Mouse (Mus musculus): Measurements from ENCODE around the gene Gla.

DNA sequence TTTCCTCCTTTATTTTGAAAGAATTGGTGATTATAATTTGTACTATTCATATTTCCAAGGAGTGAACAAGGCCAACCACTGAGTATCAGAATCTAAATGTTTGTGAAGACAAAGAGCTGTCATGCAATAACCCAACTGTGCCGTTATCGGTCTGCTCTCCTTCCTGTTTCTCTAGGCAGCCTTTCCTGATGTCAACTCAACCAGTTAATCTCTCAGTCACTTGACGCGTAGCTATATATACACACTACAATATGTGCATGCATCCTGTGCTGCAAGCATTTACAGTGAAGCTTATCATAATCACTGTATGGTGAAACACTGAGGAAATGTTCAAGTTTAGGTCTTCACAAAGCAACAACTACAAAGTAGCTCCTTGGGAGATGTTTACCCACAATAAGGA is 36.6 kb downstream of the Gla start:
- no peak for TF ChIP-seq CTCF (IDR thresholded peaks at IDR 0.05; ENCODE audit: insufficient read depth, low read depth, low read length)
- no peak for TF ChIP-seq POLR2A (IDR thresholded peaks at IDR 0.05; ENCODE audit: insufficient read depth, low read depth, low read length)
